Mouse (Mus musculus) embryo, embryonic 10 days (tissue): ENCODE measurements around the gene Cdc26.

Source experiments
- DNase-seq: peaks from one replicate; pipeline ENCODE4 v3.0.0-alpha.2; 2015; ENCODE audit warnings: low spot score

The Cdc26 gene

DNA sequence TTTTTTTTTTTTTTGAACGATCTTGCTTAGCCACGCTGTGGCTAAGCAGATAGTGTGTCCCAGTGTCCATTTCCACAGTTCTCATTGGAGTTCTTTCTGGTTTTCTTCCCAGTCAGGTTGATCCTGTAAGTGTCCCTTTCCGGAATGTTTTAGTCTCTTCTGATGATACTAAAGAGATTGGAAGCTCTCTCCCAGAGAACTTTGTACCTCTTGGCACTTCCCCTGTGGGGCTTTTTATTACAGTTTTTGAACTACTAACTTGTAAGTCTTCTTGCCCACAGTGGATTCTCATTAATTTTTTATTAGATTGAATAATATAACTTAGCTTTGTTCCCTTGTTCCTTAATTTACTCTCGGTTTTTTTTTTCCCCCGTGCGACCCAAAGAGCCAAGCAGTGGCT, 46.9 kb downstream of the Cdc26 start:
- no peak for DNase-seq

DNA sequence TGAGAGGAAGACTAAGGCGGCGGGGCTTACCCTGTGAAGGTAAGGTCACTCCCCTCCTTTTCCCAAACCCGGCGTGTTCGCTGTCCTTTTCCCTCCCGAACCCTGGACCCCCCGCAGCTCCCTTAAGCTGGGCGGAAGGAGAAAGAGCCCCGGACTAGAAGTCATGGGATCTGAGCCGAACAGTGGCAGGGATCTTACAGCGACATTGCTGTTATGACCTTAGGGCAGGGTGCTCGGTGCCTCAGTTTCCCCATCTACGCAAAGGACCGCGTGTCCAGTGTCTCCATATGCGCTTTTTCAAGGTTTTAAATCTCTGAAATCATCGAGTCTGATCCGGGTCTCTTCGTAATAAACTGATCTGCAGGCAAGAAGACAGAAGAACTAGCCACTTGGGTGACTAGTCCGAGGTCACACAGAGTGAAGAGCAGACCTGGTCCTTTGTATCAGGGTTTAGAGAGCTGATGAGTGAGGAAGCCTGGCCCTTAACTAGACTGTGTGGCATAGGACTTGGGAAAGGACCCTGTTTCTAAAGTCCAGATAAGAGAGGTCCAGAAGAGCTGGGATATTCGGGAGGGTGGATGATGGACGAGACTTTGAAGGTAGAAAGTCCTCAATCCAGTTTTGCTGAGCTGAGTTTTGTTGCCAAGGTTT, 47.5 kb downstream of the Cdc26 start:
- no peak for DNase-seq

DNA sequence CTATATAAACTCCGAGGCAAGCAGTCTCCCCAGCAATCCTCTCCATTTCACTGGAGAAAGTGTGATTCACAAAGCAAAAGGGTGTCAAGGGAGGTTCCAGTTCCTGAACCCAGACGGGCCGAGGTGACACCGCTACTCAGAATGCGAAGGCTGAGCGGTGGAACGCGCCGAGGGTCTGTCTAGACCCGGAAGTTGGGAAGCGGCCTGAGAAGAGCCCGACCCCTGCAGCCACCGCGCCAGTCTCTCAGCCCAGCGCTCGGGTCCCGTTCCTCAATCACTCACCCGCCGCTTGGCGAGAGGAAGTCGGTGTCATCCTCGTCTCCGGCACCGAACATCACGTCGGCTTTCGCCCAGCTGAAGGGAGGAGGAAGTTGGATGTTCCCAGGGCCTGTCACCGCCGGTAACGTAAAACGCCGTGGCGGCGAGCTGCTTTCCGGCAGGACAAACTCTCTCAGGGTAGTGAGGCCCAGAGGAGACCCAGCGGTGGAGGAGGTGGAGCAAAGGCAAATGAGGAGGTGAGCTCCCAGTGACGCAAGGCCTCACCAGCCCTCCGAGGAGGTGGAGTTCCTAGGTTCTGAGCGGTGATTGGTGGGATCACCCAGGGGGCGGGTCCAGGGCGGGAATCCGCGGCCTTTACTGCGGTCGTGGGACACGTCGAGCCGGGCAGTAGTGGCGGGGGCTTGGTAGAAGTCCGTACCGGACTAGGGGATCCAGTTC, 48.2 kb downstream of the Cdc26 start, which contains the start of the genes Fkbp15 and Slc31a1:
TSS of gene Fkbp15 (minus strand) at position 461 of the 717 bp plus-strand sequence.
TSS of gene Slc31a1 (plus strand) at position 640 of the 717 bp plus-strand sequence.
- peak; percentile 98 for DNase-seq

DNA sequence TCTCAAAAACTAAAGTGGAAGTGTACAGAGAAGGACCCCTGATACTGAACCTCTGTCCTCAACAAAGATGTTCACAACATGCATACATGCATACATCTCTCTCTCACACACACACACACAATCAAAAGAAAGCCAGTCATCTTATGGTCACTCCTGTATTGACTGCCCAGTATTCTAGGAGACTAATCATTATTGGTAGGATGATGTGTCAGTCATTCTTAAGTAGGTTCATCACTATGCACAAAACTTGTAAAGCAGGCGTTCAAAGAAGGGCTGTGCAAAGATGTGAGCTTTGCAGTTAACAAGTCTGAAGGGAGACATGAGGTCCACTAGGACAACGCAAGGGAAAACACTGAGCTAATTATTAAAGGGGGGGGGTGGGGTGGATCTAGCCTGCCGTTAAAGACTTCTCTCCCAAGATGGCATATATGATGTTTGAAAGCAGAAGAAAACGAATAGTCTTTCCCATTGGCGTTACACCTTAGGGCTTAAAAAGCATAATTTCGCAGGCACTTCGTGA, 49.1 kb downstream of the Cdc26 start:
- no peak for DNase-seq

DNA sequence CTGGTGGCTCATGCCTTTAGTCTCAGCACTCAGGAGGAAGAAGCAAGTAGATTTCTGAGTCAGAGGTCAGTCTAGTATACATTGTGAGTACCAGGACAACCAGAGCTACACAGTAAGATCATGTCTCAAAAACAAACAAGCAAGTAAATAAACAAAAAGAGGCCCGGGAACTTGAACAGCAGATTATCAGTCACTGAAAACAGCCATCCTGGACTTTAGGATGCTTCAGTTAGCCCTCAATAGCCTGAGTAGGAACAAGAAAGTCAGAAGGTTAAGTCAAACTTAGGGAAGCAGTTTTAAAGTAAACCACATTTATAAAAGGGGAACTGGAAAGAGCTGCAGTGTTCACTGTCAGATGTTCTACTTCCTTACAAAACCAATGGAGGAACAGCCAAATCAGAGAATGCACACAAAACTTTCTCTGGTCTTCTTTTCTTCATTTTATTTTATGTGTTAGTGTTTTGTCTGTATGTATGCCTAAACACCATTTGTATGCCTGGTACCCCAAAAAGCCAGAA, 50.8 kb downstream of the Cdc26 start:
- no peak for DNase-seq

DNA sequence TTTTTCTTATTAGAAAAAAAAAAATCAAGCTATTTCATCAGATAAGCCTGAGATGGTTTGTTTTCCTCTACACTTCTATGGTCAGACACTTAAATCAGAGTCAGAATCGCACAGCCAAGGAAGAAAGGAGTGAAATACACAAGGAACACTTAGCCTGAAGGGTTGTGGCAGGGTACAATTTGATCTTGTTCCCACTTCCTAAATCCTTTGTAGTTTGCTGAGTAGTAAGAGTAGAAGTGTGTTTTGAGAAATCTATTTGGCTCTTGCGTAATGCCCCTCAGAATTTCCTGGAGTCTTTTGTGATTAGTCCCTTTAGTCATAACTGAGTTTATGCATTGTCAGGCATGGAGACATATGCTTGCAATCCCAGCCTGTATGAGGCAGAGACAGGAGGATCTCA, 59.1 kb downstream of the Cdc26 start:
- no peak for DNase-seq

DNA sequence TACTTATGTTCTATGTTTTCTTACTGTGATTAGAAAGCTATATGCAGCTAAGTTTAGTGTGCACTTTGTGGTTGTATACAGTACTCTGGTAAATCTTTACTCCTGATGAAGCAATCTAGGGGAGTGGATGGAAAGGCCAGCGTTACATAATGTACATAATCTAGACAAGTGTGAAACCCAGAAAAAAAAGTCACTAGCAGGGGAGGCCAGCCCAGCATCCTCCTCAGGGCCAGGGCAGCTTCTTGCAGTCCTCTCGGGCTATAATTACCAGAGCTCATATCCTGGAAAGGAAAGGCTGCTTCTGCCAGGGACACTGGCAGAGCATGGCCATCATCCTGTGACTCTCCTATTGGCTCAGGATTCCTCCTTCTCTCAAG, 60.1 kb downstream of the Cdc26 start:
- DNase-seq = no peak

DNA sequence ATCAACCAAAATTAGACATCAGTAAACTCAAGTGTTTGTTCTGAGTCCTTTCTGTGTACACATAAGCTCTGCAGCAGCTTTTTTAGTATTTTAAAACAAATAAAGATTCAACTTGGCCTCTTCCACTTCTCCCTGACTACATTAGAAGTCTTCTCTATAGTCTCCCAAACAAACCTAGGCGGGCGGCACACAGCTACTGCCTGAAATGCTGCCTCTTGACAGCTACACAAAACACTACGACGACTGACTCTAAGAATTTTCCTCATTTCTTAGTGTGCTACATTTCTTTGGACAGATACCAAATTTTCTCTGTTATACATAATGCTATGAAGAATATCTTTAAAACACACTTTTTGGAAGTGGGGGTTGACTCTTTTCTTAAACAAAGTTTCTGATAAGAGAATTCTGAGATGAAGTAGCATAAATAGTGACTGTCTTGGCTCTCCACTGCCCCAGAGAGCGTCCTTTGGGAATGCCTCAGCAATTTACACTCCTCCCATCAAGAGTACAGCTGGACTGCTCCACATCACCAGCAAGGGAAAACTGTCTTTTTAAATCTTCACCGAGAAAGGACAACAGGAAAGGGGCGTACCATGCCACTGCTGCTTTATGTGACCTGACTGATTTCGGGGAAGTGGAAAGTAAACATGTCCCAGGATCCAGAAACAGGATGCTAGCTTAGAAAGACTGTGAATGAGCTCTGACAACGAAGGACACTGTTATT, 60.7 kb downstream of the Cdc26 start:
- no peak for DNase-seq

DNA sequence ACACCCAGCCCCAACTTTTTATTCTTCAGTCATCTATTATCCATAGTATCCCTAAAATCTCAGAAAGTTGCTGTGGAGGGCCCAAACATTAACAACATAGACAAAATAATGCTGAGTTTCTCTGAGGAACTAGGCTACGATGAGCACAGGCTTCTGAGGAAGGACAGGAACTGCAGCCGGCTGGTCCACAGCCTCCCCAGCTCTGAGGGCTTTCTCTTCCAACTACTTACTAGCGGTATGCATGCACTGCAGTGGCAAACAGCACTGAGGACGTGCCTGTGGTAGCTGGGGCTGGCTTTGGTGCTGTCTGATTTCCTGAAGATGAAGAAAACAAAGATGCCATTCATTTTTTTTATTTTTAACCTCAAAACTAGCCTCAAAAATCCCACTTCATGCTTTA, 62.6 kb downstream of the Cdc26 start:
- no peak for DNase-seq

DNA sequence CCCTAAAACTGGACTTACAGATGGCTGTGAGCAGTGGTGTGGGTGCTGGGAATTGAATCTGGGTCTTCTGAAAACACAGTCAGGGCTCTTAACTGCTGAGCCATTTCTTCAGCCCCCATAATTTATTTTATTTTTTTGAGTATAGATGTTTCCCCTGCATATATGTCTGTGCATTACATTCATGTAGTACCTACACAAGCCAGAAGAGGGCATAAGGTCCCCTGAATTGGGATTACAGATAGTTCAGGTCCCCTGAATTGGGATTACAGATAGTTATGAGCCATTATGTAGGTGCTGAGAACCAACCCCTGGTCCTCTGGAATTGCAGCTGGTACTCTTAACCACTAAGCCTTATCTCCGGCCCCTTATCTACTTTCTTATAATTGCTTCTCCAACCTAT, 64.4 kb downstream of the Cdc26 start:
- peak; percentile 13 for DNase-seq

DNA sequence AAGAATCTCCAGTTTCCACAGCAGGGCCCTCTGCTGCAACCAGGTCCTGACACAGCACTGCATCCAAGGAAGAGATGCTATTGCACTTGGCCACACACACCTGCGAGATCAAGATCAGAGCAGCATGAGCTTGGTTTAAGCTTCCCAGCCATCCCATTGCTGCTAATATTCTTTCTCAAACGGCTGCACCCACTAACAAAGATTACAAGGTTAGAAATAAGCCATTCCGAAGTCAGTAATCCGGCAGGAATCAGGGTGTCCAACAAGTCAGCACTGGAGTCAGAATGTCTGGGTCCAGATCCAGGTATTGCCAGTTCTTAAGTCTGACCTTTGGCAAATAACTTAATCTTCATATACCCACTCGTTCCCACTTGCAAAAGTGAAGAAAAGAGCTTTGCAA, 69.9 kb downstream of the Cdc26 start:
- DNase-seq = no peak
